Mouse (Mus musculus): Measurements from ENCODE around the gene Mecom.

The Mecom gene

GRCm38 (mm10) chr3:30104515-30105098 lies 443.2 kb downstream of the Mecom start:
- DNase-seq (ENCODE audit: low read depth, low spot score), result no peak

DNA sequence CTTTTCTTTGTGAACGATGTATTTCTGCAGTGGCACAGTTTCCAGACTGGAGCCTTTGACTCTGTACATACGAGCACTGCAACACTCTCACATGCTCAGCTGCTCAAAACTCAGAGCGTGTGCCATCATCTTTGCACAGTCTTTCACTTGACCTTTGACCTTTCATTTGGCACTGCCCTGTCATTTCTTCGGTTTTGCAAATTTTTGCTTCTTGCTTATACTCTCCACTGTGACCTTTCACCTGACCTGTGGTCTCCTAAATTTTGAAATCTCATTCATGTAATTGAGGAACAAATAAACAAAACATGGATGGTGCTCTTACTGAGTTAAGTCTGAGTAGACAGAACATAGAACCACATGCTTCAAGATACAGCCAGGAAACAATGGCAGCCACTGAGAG lies 446.7 kb downstream of the Mecom start:
- no peak for DNase-seq (ENCODE audit: low read depth, low spot score)

DNA sequence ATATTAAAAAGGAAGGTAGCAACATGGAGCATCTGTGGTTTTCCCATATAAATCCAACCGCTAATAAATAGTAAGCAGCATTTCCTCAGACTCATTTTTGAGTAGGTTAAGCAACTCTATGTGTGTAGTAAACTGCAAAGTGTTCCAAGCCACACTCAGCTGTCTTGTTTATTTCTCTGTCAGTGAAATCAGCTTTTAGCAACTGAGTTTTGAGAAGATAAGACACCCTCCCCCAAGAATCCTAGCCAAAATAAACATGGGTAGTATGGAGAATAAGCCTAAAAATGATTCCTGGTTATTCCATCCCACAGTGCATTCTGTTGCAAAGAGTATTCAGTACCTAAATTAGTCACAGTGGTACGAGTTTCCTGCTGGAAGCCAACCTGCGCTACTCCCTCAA lies 450.1 kb downstream of the Mecom start:
- DNase-seq (ENCODE audit: low read depth, low spot score), result no peak

DNA sequence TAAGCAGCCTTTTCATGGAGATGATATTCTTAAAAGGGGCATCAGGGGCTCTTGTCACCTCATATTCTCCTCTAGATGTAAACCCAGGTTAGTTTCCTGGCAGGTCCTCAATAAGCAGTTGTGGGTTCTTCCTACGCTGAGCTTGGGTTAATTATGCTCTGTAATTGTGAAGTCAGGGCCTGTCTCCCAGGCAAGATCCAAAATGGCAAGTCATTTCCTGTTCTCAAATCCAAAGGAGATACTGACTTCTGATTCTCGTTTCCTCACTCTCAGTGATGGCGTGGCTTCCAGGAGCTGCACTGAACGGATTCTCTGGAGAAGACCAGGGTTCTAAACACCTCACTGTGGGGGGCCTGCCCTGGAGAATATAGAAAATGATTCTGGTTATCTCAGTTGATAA lies 450.7 kb downstream of the Mecom start:
- no peak for DNase-seq (ENCODE audit: low read depth, low spot score)

- DNase-seq (ENCODE audit: low read depth, low spot score), result no peak
These were observed 454.8 kb downstream of the Mecom start for GRCm38 (mm10) chr3:30093005-30093404.

- no peak for DNase-seq (ENCODE audit: low read depth, low spot score)
These were observed 455.3 kb downstream of the Mecom start for GRCm38 (mm10) chr3:30092481-30092880.

- no peak for DNase-seq (ENCODE audit: low read depth, low spot score)
These were observed 455.9 kb downstream of the Mecom start for GRCm38 (mm10) chr3:30091860-30092259.

DNA sequence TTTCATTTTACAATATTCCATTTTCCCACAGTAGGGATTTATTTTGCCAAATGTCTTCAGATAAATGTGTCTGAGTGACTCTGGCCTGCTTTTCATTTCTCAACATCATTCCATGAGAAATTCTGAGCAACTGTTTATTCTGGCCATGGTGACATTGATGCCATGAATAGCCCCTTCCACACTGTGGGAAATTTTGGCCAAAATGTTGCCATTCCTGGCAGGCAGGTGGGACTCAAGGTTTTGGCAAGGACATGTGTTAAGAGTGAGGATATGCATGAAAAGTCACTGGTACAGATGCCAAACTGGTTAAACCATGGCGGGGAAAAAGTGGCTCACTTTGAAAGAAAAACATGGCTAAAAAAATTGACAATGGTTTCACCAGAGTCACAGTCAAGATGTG lies 456.4 kb downstream of the Mecom start:
- DNase-seq (ENCODE audit: low read depth, low spot score), result no peak

DNA sequence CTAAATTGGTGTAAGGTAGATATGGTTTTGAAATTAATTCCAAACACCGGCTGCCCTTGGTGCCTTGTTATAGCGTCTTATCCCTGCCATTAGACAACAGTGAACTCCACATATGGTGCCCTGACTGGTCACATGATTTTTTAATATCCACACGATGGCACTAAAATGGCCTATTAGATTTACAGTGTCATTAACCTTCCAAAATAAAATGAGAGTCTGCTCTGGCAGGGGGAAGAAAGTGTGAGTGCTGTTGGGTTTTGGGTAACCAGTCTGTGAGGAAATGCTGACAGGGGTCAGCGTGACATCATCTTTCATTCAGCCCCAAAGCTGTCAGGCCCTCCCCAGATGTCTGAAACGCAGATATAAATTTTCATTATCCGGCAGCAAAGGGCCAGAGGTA lies 461.7 kb downstream of the Mecom start:
- DNase-seq (ENCODE audit: low read depth, low spot score), result peak; percentile 70

DNA sequence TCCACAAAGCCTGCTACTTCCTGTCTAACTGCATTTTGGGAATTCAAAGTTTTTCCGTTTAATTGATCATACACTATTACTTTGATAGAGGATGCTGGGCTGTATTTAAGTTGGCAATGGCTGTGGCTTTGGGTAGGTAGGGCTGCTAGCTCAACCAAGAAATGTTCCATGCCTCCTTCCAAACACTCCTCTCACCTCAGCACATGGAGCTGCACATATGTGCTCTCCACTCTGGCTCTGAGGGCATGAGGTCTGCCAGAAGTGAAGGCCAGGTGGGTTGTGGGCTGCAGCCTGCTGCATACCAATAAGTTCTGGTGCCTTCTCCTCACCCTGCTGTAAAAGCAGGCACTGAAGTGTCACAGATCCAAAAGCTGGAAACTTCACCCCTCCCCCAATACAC lies 464.0 kb downstream of the Mecom start:
- no peak for DNase-seq (ENCODE audit: low read depth, low spot score)

DNA sequence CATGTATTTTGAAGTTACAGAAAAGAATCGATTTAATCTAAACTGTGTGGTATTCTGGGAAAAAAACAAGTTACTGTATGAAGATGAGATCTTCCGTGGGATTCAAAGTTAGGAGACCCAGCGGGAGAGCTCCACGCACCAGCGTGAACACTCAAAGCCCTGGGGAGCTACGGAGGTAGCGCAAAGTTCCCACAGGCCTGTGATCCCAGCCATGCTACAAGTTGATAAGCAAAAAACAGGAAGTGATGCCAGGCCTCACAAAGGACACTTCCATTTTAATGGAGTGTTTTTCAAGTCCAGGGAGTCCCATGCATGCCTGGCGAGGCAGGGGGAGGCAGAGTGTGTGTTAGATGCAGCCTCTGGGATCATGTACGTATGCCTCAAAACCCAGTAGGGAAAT lies 464.5 kb downstream of the Mecom start:
- DNase-seq (ENCODE audit: low read depth, low spot score), result no peak

DNA sequence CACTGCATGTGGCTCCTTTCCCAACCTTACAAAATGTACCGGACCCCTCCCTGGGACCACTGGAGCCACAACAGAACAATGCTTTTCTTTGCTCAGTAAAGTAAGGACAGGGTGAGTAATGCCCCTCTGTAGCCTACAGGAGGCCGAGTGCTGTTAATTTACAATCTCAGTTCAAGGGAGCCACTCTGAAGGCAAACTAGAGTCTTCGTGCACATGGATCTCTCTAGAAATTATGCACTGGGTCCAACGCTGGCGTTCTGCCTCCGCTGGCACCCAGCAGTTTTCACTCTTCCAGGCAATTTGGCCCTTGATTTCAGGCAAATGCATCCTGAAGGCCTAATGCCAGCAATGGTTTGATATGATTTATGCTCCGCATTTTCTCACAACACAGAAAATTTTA lies 467.0 kb downstream of the Mecom start:
- no peak for DNase-seq (ENCODE audit: low read depth, low spot score)

GRCm38 (mm10) chr3:30076522-30076921 lies 471.3 kb downstream of the Mecom start:
- DNase-seq (ENCODE audit: low read depth, low spot score), result no peak

GRCm38 (mm10) chr3:30071271-30071670 lies 476.5 kb downstream of the Mecom start:
- DNase-seq (ENCODE audit: low read depth, low spot score), result no peak

DNA sequence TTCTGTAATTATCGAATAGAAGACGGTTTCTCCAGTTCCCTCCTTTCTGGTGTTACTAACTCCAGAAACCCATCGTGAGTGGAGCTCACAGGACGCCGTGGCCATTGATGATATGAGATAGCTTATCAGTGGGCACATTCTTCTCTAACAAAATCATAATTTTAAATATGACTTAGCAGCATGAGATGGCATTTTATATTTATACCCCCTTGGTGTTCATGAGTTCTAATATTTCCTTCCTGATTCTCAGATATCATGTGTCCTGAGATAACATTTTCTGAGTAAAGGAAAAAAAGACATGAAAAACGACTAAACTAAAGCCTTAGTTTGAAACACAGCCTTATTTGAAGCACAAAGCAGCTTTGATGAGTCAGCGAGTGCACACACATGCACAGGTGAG lies 481.3 kb downstream of the Mecom start:
- DNase-seq (ENCODE audit: low read depth, low spot score), result no peak

- DNase-seq (ENCODE audit: low read depth, low spot score), result no peak
These were observed 487.8 kb downstream of the Mecom start for GRCm38 (mm10) chr3:30060058-30060457.

DNA sequence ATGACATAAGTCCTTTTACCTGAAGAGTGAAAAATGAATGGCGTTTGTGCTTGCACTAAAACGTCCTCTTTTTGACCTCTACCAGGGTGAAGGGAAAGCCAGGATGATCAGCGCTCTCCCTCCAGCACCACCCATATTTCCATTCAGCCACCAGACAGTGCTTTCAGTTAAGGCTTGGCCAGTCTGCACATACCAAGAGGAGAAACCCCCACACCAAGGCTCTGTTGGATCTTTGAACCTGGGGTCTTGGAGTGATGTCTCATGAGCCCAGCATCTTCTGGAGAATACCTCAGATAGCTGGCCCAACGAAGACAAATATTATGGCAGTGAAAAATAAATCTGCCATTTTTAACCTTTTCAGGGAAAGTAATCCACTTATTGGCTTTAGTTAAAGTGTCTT lies 488.2 kb downstream of the Mecom start:
- no peak for DNase-seq (ENCODE audit: low read depth, low spot score)

- DNase-seq (ENCODE audit: low read depth, low spot score), result no peak
These were observed 496.5 kb downstream of the Mecom start for GRCm38 (mm10) chr3:30051287-30051686.

- DNase-seq (ENCODE audit: low read depth, low spot score), result no peak
These were observed 497.0 kb downstream of the Mecom start for GRCm38 (mm10) chr3:30050795-30051194.

GRCm38 (mm10) chr3:30048792-30049191 lies 499.0 kb downstream of the Mecom start:
- DNase-seq (ENCODE audit: low read depth, low spot score), result no peak

GRCm38 (mm10) chr3:30048157-30048556 lies 499.7 kb downstream of the Mecom start:
- DNase-seq (ENCODE audit: low read depth, low spot score), result no peak

DNA sequence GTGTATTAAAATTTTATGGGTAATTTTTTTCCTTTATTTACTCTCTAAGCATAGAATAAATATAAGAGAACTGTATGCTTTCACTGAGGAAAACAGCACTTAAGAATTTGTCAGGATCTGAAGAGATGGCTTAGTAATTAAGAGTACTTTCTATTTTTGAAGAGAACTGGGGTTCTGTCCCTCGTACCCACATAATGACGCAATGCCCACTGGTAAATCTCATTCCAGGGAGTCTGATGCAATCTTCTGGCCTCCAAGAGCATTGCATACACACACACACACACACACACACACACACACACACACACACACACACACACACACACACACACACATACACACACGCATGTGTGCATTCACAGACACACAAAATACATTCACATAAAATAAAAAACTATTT lies 504.3 kb downstream of the Mecom start:
- DNase-seq (ENCODE audit: low read depth, low spot score), result no peak

- no peak for DNase-seq (ENCODE audit: low read depth, low spot score)
These were observed 509.3 kb downstream of the Mecom start for GRCm38 (mm10) chr3:30038545-30038944.

DNA sequence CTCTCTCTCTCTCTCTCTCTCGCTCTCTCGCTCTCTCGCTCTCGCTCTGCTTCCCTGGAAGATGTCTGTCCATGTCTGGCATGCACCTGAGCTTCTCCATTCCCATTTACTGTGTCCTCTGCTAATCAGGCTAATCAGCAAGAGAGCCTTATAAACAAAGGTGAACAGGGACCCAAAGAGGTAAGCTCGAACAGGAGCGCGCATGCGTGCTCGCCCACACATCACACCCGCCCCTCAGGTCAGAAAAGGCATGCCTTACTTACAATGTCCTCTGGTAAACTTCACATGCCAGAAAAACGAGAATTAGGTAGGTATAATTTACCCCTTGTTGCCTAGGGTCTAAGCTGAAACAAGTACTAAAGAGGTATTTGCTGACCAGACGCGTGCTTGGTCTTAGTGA lies 527.8 kb downstream of the Mecom start:
- no peak for DNase-seq (ENCODE audit: low read depth, low spot score)
